Mouse (Mus musculus) small intestine, adult 2 months (tissue): Measurements from ENCODE around the gene Pdgfra. TPM values are rescaled to one million over a fixed set of nuclear protein-coding genes. Genes with fewer than 3 reads are reported as not detected.

Experiments used
- H3K27ac ChIP-seq: fragments of 200-500 bp; 2 replicates; pipeline ENCODE4 v1.5.1; 2012; ENCODE audit warnings: low read depth, low read length, control low read depth, inconsistent platforms; ENCODE audit not compliant: insufficient read depth
- H3K27me3 ChIP-seq: fragments of 200-500 bp; 2 replicates; pipeline ENCODE4 v1.6.1; 2012; ENCODE audit warnings: mild to moderate bottlenecking, moderate library complexity, low read length, inconsistent platforms; ENCODE audit not compliant: control insufficient read depth, insufficient read depth
- H3K36me3 ChIP-seq: fragments of 200-500 bp; 2 replicates; pipeline ENCODE4 v1.6.1; 2012; ENCODE audit warnings: mild to moderate bottlenecking, low read length, control low read depth, inconsistent platforms; ENCODE audit not compliant: control insufficient read depth, insufficient read depth
- H3K4me1 ChIP-seq: fragments of 200-500 bp; 2 replicates; pipeline ENCODE4 v1.6.1; 2012; ENCODE audit warnings: low read length, inconsistent platforms, mixed read lengths; ENCODE audit not compliant: control insufficient read depth, insufficient read depth, insufficient read length
- H3K4me3 ChIP-seq: fragments of 200-500 bp; 2 replicates; pipeline ENCODE4 v1.5.1; 2012; ENCODE audit warnings: low read depth, mild to moderate bottlenecking, control low read depth, inconsistent platforms, low read length, moderate library complexity
- CTCF ChIP-seq: fragments of 200-500 bp; IDR thresholded peaks from 2 replicates; pipeline ENCODE4 v1.5.1; 2012; ENCODE audit warnings: low read depth, mild to moderate bottlenecking, control low read depth, inconsistent platforms, low read length, moderate library complexity, mixed read lengths; ENCODE audit not compliant: insufficient replicate concordance, insufficient read length; ENCODE audit errors: extremely low read depth
- POLR2A ChIP-seq: fragments of 200-500 bp; IDR thresholded peaks from 2 replicates; pipeline ENCODE4 v1.6.1; 2012; ENCODE audit warnings: low read depth, mild to moderate bottlenecking, control low read depth, inconsistent platforms, low read length, moderate library complexity
- WGBS: fragments of 180-500 bp; shearing (Covaris S2); methylation state at CpG from one replicate; pipeline ENCODE4 v1.1.7; 2018; 5-methylcytosine and 5-hydroxymethylcytosine counted together
- polyA plus RNA-seq: library from polyadenylated mRNA; depleted of rRNA; stranded (reverse); fragments of >200 nt; gene quantifications from 2 replicates; pipeline ENCODE4 v1.2.3, GENCODE M21; 2012

Pdgfra gene
- polyA plus RNA-seq, 1 experiment, result 13.9 TPM

DNA sequence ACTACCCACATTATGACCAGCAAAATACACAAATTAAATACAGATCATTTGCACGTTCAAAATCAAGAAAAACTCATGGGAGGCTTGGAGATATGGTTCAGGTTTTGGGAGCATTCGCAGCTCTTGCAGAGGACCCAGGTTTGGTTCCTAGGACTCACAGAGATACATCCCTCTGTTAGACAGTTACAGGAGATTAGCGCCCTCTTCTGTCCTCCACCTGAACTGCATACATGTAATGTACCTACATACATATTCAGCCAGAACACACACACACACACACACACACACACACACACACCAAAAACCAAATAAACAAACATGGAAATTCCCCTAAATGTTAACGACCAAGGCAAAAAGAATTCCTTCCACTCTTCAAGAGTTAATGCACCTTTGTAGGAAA lies 12.6 kb downstream of the Pdgfra start:
- Histone ChIP-seq H3K27ac (no peak overlapping the region), H3K27me3 (no peaks in the 10 kb centered on the region), H3K4me3 (no peak overlapping the region), H3K4me1 (no peaks in the 10 kb centered on the region), H3K36me3 (no peaks in the 10 kb centered on the region)
- no peak for TF ChIP-seq CTCF
- TF ChIP-seq POLR2A, result no peak
- WGBS, result 71% methylated on average over 4 of the region's 4 CpGs

DNA sequence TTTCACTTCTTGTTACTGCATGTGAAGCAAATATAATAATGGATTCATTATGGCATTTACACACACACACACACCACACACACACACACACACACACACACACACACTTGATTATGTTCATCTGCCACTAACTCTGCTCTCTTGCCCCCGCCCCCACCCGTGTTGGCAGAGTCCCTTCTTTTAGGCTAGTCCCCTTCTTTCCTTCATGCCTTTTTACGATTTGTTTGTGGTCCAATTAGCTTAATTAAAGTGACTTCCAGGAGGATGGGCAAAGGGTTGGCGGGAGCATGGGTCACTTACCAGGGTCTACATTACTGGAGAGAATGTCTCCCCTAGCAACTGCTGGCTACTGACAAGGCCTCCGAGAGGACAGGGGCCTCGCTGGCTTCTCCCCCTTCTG lies 17.7 kb downstream of the Pdgfra start:
- H3K27ac ChIP-seq, result no peak overlapping the region
- H3K4me3 ChIP-seq, result no peak overlapping the region
- H3K27me3 ChIP-seq, result no peaks in the 10 kb centered on the region
- 78% methylated on average over 6 of the region's 6 CpGs for WGBS
- H3K4me1 ChIP-seq, result no peaks in the 10 kb centered on the region
- H3K36me3 ChIP-seq, result no peaks in the 10 kb centered on the region
- TF ChIP-seq CTCF (no peak), POLR2A (no peak)

DNA sequence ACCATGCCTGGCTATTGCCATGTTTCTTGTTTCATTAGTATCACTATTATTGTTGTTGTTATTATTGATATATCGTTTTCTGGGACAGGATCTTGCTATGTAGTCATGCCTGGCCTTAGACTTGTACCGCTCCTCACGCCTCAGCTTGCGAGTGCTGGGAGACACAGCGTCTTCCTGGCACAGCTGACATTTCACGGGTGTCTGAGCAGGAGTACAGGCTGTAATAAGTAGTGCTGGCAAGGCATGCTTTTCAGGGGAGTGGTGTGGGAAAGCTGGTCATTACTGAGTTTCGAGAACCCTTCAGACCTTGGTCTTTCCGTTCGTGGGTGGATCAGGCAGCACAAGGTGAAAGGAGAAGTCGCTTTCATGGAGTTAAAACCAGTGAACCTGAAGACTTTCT lies 19.8 kb downstream of the Pdgfra start:
- H3K4me1 ChIP-seq, result no peaks in the 10 kb centered on the region
- H3K27ac ChIP-seq, result no peak overlapping the region
- H3K4me3 ChIP-seq, result no peak overlapping the region
- 80% methylated on average over 10 of the region's 10 CpGs for WGBS
- TF ChIP-seq POLR2A (no peak), CTCF (no peak)
- H3K36me3 ChIP-seq, result no peaks in the 10 kb centered on the region
- H3K27me3 ChIP-seq, result no peaks in the 10 kb centered on the region

DNA sequence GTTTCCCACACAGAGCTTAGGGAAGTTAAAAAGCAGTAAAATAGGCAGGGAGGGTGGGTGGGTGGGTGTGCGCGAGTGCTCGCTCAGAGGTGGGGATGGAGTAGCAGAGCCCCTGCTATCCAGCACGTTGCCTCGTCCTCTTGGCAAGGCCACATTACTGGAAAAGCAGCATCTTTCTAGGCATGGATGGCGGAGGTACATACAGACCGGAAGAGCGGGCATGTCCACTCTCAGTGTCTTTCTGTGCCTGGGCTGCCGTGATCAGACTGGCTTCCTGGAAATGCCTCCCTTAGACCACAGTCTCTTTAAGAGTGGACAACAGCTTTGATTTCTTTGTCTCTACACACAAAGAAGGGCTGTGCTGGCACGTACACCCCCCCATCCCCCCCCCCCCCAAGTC lies 27.2 kb downstream of the Pdgfra start:
- Histone ChIP-seq H3K27me3 (no peaks in the 10 kb centered on the region), H3K27ac (no peak overlapping the region), H3K4me1 (no peaks in the 10 kb centered on the region), H3K4me3 (no peak overlapping the region), H3K36me3 (no peaks in the 10 kb centered on the region)
- 70% methylated on average over 10 of the region's 10 CpGs for WGBS
- TF ChIP-seq CTCF (no peak), POLR2A (no peak)

DNA sequence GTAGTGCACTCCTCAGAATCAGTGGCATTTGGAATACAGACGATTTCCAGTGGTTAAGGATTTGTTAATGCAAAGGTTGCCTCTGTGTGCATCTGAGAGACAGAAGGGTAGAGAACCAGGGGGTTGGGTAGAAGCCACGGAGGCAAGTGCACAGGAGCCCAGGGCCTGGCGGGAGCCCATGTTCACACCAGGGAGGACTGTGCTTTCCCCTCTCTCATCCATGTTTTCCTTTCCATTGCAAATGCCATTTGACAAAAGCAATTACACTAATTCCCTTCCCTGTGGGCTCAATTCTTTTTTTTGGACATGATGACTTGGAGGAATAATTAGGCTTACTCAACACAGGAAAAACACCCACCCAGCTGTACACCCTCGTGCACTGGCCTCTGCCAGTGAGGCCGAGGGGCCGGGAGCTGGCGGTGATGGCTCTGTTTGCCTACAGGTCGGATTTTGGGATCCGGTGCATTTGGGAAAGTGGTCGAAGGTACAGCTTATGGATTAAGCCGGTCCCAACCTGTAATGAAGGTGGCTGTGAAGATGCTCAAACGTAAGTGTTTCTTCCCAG lies 27.7 kb downstream of the Pdgfra start:
- Histone ChIP-seq H3K27me3 (no peaks in the 10 kb centered on the region), H3K4me1 (no peaks in the 10 kb centered on the region), H3K36me3 (no peaks in the 10 kb centered on the region), H3K4me3 (no peak overlapping the region), H3K27ac (no peak overlapping the region)
- 88% methylated on average over 12 of the region's 12 CpGs for WGBS
- TF ChIP-seq CTCF (no peak), POLR2A (no peak)

DNA sequence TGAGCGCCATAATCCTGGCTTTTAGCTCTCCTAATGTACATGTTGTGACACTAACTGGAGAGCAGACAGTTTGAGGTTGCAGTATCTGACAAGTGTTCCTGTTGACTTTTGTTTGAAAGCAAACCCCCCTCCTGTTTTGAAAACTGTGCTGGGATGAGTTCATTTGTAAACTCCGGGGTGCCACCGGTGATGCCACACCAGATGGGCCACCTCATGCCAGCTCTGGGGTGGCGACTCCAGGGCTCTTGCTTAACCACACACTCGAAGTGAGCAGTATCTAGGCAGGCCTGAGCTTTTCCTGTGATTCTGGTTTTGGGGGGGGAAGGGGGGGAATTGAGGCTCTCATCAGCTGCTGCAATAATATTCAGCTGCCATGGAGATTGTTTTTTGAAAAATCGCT lies 31.6 kb downstream of the Pdgfra start:
- Histone ChIP-seq H3K4me1 (no peaks in the 10 kb centered on the region), H3K27ac (no peak overlapping the region), H3K27me3 (no peaks in the 10 kb centered on the region), H3K36me3 (no peaks in the 10 kb centered on the region), H3K4me3 (no peak overlapping the region)
- 75% methylated on average over 6 of the region's 6 CpGs for whole genome bisulfite sequencing
- TF ChIP-seq CTCF (no peak), POLR2A (no peak)

DNA sequence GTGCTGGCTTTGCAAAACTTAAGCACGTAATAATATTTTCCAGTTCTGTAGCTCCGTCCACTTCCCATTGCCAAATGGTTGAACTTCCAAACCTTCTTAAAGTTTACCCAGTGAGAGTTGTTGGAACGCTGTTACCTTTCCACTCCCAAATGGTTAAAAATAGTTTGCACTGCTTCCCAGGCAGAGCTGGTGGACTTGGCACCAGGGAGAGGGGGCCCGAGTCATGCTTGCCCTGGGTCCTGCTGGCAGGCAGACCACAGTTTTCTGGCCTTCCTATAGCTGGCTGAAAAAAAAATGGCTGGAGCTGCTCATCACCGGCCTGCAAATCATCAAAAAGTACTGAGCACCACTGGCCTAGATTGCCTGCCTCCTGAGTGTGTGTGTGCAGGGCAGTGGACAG lies 32.0 kb downstream of the Pdgfra start:
- H3K36me3 ChIP-seq, result no peaks in the 10 kb centered on the region
- TF ChIP-seq POLR2A (no peak), CTCF (no peak)
- 69% methylated on average over 5 of the region's 5 CpGs for WGBS

More for the DNA sequence above, 32.0 kb downstream of the Pdgfra start:
- H3K4me3 ChIP-seq, result no peak overlapping the region
- H3K27ac ChIP-seq, result no peak overlapping the region
- H3K27me3 ChIP-seq, result no peaks in the 10 kb centered on the region
- no peaks in the 10 kb centered on the region for H3K4me1 ChIP-seq
